Mouse (Mus musculus): ENCODE measurements around the gene Rad9b. TPM values are rescaled to one million over a fixed set of nuclear protein-coding genes. Genes with fewer than 3 reads are reported as not detected.

The Rad9b gene
- polyA plus RNA-seq, 1 experiment = 4.1 TPM

DNA sequence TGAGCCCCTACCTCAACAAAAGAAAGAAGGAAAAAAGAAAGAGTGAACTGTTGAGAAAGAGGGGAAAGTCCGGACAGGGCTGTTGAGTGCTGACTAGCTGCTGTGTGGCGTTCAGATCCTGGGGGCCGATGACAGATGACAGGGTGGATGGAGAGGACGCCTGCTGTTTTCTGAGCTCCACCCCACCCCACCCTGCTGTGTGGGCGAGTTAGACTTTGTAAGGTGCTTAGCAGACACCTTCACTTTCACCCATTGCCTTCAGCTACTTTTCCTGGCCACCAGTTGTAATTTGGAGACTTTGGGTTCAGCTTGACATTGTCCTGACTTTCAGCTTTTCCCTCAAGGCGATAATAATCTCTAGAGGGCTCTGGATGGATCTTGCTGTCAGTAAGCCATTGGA lies 62.9 kb downstream of the Rad9b start:
- no peak overlapping the region for H3K27ac ChIP-seq (ENCODE audit: control insufficient read depth, insufficient read depth, low read depth, low read length, poor library complexity)
- H3K4me1 ChIP-seq (ENCODE audit: control insufficient read depth, insufficient read depth, low read length) = peaks cover 3% of the 10 kb centered on the region; the same call in 1 of the 2 replicates
- TF ChIP-seq CTCF (IDR thresholded peaks at IDR 0.05; ENCODE audit: control insufficient read depth, insufficient read depth, low read length) (no peak), POLR2A (IDR thresholded peaks at IDR 0.05; ENCODE audit: borderline replicate concordance, control insufficient read depth, low read depth, low read length) (no peak)
- 64% methylated on average over 6 of the region's 6 CpGs for WGBS
- no peak overlapping the region for H3K4me3 ChIP-seq (replicated peaks; ENCODE audit: control insufficient read depth, low read depth, low read length)

DNA sequence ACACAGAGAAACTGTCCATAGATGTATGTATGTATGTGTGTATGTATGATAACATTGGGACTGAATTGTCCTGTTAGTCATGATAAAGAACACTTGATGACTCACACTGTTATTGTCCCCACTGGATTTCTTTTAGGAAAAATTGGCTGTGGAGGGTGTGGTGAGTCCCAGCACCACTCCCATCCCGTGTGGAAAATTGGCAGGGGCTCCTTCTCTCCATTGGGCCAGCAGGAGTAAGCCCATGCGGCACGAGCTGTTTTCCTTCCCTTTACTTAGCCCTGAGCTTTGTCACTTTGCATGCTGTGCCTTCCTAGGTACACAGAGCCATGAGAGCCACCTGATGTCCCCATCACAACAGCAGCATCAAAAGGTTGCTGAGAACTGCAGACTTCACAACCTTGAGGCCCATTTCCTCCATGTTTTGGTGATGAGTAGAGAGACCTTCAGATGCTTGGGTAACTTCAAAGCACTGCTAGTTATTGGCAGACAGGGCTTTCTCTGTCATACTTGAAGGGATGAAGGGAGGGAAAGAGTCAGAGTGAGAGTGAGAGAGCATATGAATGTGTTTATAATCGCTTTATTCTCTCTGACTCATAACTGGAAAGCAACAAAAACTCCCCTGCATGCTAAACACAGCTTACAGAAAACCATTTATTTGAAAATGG lies 65.8 kb downstream of the Rad9b start:
- TF ChIP-seq POLR2A (IDR thresholded peaks at IDR 0.05; ENCODE audit: borderline replicate concordance, control insufficient read depth, low read depth, low read length) = no peak
- TF ChIP-seq CTCF (IDR thresholded peaks at IDR 0.05; ENCODE audit: control insufficient read depth, insufficient read depth, low read length) = no peak
- peaks cover 5% of the 10 kb centered on the region; the same call in 1 of the 2 replicates for H3K4me1 ChIP-seq (ENCODE audit: control insufficient read depth, insufficient read depth, low read length)
- no peak overlapping the region for H3K4me3 ChIP-seq (replicated peaks; ENCODE audit: control insufficient read depth, low read depth, low read length)
- WGBS = 84% methylated on average over 4 of the region's 4 CpGs
- no peak overlapping the region for H3K27ac ChIP-seq (ENCODE audit: control insufficient read depth, insufficient read depth, low read depth, low read length, poor library complexity)

DNA sequence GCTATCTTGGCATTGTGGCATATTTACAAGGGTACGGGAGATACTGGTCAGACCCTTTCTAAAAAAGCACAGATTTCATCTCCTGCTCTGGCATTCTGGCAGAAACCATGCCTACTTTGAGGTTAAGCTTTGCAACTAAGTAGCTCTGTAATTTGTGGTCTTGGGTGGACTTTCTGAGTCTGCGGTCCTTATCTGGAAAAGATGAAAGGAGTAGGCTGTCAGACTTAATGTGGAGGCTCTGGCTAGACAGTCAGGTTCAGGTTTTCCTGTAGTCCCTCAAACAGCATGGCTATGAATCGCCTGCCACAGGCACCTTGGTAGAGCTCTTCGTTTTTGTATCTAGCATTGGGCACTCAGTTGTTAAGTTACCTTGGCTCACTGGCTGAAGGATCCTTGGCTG lies 67.0 kb downstream of the Rad9b start:
- H3K27ac ChIP-seq (ENCODE audit: control insufficient read depth, insufficient read depth, low read depth, low read length, poor library complexity) = no peak overlapping the region
- no peak overlapping the region for H3K4me3 ChIP-seq (replicated peaks; ENCODE audit: control insufficient read depth, low read depth, low read length)
- peaks cover 5% of the 10 kb centered on the region; the same call in 1 of the 2 replicates for H3K4me1 ChIP-seq (ENCODE audit: control insufficient read depth, insufficient read depth, low read length)
- TF ChIP-seq CTCF (IDR thresholded peaks at IDR 0.05; ENCODE audit: control insufficient read depth, insufficient read depth, low read length) = no peak
- no peak for TF ChIP-seq POLR2A (IDR thresholded peaks at IDR 0.05; ENCODE audit: borderline replicate concordance, control insufficient read depth, low read depth, low read length)
- WGBS = 63% methylated on average over 4 of the region's 4 CpGs

DNA sequence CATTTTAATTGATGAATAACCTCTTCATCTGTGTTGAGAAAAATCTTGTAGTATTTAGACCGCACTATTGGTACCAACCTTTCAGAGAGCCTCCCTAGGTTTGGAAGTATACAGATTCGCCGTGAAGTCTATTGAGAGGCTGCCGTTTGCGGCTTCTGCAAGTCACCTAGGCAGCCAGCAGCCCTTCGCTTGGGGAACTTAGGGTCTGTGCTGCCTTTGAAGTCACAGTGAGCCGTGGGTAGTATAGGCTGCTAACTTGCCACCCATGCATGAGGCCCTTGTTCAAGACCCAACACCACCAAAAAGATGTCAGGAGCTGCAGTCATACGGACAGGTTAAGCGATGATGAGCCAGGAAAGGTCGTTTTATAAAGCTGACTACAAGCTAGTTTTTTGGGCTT lies 67.8 kb downstream of the Rad9b start:
- 80% methylated on average over 10 of the region's 10 CpGs for WGBS
- Histone ChIP-seq H3K4me1 (ENCODE audit: control insufficient read depth, insufficient read depth, low read length) (peaks cover 5% of the 10 kb centered on the region; the same call in 1 of the 2 replicates), H3K4me3 (replicated peaks; ENCODE audit: control insufficient read depth, low read depth, low read length) (no peak overlapping the region), H3K27ac (ENCODE audit: control insufficient read depth, insufficient read depth, low read depth, low read length, poor library complexity) (no peak overlapping the region)
- TF ChIP-seq CTCF (IDR thresholded peaks at IDR 0.05; ENCODE audit: control insufficient read depth, insufficient read depth, low read length) (no peak), POLR2A (IDR thresholded peaks at IDR 0.05; ENCODE audit: borderline replicate concordance, control insufficient read depth, low read depth, low read length) (no peak)

DNA sequence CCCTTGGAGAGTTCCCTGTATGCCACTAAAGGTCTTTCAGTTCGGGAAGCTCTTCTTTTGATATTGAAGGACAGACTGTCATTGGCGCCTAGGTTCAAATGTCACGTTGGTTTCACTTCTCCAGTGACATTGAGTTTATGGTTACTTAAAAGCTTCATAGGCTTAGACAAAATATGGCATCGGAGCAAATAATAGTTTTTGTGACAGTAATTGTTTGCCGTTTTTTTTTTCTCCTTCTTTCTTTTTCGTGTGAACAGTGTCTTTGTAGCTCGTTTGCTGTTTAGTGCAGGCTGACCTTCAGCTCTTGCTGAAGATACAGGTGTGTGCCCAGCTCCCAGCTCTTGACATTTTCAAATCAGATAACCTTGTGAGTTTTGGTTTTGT lies 68.3 kb downstream of the Rad9b start:
- Histone ChIP-seq H3K4me1 (ENCODE audit: control insufficient read depth, insufficient read depth, low read length) (peaks cover 7% of the 10 kb centered on the region; the same call in 1 of the 2 replicates), H3K4me3 (replicated peaks; ENCODE audit: control insufficient read depth, low read depth, low read length) (no peak overlapping the region), H3K27ac (ENCODE audit: control insufficient read depth, insufficient read depth, low read depth, low read length, poor library complexity) (no peak overlapping the region)
- TF ChIP-seq CTCF (IDR thresholded peaks at IDR 0.05; ENCODE audit: control insufficient read depth, insufficient read depth, low read length) = no peak
- no peak for TF ChIP-seq POLR2A (IDR thresholded peaks at IDR 0.05; ENCODE audit: borderline replicate concordance, control insufficient read depth, low read depth, low read length)
- 28% methylated on average over 7 of the region's 7 CpGs for WGBS

DNA sequence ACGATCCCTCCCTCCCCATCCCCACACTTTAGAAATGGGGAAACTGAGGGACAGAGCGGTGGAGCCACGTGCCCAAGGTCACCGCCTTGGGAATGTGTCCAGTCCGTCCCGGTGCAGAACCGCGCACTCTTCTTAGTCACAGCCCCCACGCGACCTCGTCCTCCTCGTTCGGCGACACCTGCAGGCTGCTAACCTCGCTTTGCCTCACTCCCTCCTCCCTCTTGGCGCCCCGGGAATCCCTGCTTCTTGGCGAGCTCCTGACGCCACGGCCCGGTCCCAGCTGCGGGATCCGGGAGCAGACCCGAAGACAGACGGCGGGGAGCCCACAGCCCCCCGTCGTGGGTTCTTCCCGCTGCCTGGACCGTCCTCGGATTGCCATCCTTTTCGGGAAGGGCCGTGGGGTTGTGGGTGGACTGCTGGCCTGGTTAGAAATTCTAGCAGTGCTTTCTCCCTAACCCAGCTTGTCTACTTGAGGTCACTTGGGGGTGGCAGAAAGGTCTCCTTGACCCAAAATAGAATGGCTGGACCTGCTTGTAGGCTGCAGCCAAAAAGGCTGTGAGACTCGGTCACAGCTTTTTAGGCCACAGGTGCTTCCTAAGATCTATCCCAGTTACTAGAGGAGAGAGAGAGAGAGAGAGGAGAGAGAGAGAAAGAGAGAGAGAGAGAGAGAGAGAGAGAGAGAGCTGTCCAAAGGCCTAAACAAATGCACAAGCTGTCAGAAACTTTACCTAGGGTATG lies 68.8 kb downstream of the Rad9b start:
- under 1% methylated on average over 34 of the region's 34 CpGs for WGBS
- H3K4me1 ChIP-seq (ENCODE audit: control insufficient read depth, insufficient read depth, low read length) = peaks cover 7% of the 10 kb centered on the region
- H3K4me3 ChIP-seq (replicated peaks; ENCODE audit: control insufficient read depth, low read depth, low read length) = peak overlapping the region; percentile 89
- no peak; the same call in 1 of the 2 replicates for TF ChIP-seq CTCF (IDR thresholded peaks at IDR 0.05; ENCODE audit: control insufficient read depth, insufficient read depth, low read length)
- no peak for TF ChIP-seq POLR2A (IDR thresholded peaks at IDR 0.05; ENCODE audit: borderline replicate concordance, control insufficient read depth, low read depth, low read length)
- H3K27ac ChIP-seq (ENCODE audit: control insufficient read depth, insufficient read depth, low read depth, low read length, poor library complexity) = peak overlapping the region; percentile 70

DNA sequence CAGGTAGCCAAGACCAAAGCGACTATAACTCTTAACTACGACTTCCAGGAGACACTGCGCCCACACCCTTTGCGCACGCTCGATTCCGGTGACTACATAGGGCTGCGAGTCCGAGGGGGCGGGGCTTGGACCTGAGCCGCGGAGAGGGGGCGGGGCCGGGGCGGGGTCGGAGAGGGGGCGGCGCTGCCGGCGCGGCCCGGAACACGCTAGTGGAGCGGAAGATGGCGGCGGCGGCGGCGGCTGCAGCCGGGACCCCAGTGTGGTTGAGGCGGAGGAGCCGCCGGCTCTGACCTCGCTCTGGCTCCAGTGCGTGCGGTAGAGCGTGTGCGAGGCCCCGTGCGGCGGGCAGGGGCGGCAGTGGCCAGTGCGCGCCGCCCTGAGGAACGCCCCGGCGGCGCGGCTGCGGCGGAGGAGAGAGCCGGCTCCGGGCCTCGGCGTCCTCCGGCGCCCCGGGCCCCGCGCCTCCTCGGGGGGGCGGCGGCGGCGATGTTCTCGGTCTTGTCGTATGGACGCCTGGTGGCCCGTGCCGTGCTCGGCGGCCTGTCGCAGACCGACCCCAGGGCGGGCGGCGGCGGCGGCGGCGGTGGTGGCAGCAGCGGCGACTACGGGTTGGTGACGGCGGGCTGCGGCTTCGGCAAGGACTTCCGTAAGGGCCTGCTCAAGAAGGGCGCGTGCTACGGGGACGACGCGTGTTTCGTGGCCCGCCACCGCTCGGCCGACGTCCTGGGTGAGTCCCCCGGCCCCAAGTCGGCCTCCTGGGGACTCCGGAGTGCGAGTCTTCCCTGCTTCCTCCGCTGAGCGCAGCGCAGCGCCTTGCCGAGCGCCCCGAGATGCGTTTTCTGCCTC lies 69.6 kb downstream of the Rad9b start, which contains the start of gene Pptc7:
TSS of gene Pptc7 (plus strand) at position 183 of the 846 bp plus-strand sequence.
- peak within 1 kb of the TSS; percentile 89 for H3K4me3 ChIP-seq (replicated peaks; ENCODE audit: control insufficient read depth, low read depth, low read length)
- TF ChIP-seq POLR2A (IDR thresholded peaks at IDR 0.05; ENCODE audit: borderline replicate concordance, control insufficient read depth, low read depth, low read length) (peak; percentile 46; the same call in 1 of the 2 replicates), CTCF (IDR thresholded peaks at IDR 0.05; ENCODE audit: control insufficient read depth, insufficient read depth, low read length) (no peak)
- H3K27ac ChIP-seq (ENCODE audit: control insufficient read depth, insufficient read depth, low read depth, low read length, poor library complexity) = peak within 1 kb of the TSS; percentile 70
- under 1% methylated on average over 114 of the region's 114 CpGs for WGBS
- H3K4me1 ChIP-seq (ENCODE audit: control insufficient read depth, insufficient read depth, low read length) = peaks cover 8% of the 10 kb centered on the region

DNA sequence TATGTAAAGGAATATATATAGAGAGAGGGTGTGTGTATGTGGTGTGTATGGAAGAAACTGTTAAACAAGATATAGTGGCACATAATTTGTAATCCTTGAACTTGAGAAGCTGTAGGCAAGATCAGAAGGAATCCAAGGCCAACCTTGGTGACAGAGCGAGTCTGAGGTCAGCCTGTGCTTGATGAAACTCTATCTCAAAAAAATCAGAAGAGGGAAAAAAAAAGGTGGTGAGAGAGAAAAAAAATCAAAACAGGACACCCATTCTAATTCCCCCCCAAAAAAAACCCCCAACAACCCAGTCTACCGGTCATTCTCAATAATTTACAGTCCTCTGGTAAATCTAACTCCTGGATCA lies 70.2 kb downstream of the Rad9b start:
- Histone ChIP-seq H3K4me1 (ENCODE audit: control insufficient read depth, insufficient read depth, low read length) (peaks cover 8% of the 10 kb centered on the region), H3K27ac (ENCODE audit: control insufficient read depth, insufficient read depth, low read depth, low read length, poor library complexity) (no peak overlapping the region), H3K4me3 (replicated peaks; ENCODE audit: control insufficient read depth, low read depth, low read length) (no peak overlapping the region)
- TF ChIP-seq CTCF (IDR thresholded peaks at IDR 0.05; ENCODE audit: control insufficient read depth, insufficient read depth, low read length) (no peak), POLR2A (IDR thresholded peaks at IDR 0.05; ENCODE audit: borderline replicate concordance, control insufficient read depth, low read depth, low read length) (no peak)
- 9% methylated on average over 2 of the region's 2 CpGs for WGBS

Data from bone marrow, adult 2 months (tissue).